Mouse (Mus musculus): ENCODE data around the gene Atp6v0a1.
"Not testable (repeated sequence)": the region's sequence is repeated elsewhere in the genome, so short reads cannot be mapped to it uniquely, and the experiment has no call there.

The Atp6v0a1 gene

DNA sequence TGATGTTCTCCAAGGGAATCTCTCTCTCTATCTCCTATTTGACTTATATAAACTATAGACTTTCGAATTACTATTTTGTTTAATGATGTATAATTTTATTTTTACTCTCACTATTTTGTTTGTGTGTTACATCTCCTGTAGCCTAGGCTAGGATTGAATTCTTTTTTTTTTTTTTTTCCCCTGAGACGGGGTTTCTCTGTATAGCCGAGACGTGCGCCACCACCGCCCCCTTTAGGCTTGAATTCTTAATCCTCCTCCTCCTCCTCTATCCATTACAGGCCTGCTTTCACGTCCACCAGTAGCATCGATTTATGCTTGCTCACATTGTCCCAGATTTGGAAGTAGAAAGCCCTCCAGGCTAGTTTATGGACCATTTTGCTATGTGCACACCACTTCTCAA, 27.2 kb upstream of the Atp6v0a1 start:
- DNase-seq: no peak

DNA sequence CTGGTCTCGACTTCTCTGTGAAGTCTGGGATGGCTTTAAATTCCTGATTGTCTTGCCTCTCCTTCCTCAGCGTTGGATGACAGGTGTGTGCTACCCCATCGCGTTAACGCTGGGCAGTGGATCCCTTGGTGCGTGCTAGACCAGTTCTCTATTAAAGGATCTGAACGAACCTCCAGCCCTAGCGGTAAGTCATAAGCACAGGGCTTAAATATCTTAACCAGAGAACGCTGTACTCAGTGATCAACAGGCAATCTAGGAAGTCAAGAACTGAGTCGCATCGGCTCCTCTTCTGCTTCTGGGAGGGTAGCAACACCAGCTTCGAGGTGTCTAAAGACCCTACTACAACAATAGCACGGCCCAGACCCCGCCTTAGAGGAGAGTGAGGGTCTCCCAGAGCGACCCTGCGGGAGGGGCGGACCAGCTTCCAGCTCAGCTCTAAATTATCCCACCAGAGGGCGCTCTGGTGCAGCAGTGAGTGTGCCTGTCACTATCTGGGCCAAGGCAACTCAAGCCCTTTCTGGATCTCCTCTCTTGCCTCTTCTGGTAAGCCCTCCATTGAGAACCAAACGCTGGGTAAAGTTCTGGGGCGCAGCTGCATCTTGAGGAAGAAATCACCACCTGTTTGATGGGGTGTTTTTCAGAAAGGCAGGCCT, 26.0 kb upstream of the Atp6v0a1 start:
- DNase-seq: peak; percentile 40

DNA sequence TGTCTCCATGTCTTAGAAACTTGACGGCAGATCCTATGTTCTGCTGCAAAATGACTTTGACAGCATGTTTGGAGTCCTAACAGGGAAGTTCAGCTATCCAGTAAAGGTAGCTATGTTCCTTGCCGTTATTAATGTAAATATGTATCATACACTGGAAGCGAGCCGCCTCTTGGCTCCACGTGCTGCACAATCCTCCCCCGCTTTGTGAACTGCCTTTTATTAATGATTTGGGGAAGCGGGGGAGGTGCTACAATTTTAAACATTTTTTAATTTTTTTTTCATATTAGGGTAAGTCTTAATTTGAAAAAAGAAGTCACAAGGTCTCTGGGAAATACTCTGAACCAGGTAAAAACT, 25.5 kb upstream of the Atp6v0a1 start:
- DNase-seq: no peak

DNA sequence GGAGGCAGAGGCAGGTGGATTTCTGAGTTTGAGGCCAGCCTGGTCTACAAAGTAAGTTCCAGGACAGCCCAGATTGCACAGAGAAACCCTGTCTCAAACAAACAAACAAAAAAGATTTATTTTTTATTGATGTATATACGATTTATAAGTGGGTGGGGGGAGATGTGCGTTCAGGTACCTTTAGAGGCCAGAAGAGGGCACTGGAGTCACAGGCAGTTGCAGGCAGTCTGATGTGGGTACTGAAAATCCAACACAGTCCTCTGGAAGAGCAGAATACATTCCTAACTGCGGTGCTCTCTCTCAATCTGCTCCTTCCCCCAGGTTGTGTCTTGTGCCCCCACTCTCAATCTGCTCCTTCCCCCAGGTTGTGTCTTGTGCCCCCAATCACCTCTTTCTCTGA, 23.6 kb upstream of the Atp6v0a1 start:
- DNase-seq: no peak

DNA sequence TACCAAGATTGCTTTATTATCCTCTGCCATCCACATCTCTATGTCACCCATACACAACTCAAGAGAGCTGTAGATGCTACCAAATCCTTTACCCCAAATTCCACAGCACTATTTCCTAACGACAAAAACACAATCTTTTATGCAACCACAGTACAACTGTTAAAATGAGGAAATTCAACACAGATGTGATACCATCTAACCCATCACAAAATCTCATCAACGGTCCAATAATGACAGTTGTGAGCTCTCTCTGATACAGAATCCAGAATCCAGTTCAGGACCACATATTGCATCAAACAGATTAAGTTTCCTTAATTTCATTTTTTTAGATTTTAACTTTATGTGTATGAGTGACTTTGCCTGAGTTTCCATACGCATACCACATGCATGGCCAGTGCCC, 20.6 kb upstream of the Atp6v0a1 start:
- DNase-seq: no peak

DNA sequence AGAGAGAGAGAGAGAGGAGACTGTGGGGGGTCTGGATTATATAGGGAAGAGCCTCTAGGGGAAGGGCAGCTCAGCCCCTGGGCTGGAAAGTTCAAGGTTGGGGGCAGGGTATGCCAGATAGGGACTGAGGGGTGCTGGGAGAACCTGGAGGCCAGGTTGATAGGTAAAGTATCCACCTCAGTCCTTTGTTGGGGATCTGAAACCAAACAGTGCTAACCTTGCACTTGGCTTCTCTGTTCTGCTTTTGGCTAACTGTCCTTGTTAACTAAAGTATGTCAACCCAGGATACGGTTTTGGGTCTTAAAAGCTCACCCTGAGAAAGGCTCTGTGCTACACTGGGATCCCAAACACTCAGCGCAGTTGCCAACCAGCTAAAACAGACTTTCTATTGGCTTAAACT, 19.6 kb upstream of the Atp6v0a1 start:
- no peak for DNase-seq

DNA sequence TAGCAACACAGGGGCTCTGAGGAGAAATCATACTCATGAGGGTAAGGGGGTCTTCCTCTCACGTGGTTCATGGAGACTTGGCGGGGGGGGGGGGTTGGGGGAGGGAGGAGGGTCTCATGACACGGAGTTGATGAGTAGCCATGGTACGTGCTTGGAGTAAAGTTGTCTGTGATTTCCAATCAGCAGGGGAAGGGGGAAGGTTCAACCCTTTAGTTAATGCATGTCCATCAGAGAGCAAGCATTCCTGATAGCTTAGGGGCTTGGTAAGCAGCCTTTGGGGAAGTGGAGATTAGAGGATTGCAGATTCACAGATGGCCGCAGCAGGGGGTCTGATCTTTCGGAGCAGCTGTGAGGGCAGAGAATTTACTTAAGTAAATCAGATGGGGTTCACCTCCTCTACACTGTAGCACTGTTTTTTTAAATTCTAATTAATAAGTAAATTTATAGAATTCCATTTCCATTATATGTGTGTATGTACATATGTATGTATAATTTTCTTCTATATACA, 18.2 kb upstream of the Atp6v0a1 start:
- DNase-seq: no peak

DNA sequence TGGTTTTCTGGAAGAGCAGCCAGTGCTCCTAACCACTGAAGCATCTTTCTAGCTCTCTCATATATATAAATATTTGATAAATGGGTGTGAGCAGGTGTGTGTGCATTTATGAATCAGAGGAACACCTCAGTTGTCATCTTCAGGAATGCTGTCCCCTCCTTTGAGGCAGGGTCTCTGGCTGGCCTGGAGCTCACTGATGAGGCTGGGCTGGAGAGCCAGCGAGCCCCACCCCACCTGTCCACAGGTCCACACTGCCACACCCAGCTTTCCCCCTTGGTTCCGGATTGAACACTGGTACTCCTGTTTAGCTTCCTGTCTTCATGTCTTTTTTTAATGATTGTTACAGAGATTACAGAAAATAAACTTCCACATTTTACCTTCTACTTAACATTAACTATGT, 15.8 kb upstream of the Atp6v0a1 start:
- no peak for DNase-seq

DNA sequence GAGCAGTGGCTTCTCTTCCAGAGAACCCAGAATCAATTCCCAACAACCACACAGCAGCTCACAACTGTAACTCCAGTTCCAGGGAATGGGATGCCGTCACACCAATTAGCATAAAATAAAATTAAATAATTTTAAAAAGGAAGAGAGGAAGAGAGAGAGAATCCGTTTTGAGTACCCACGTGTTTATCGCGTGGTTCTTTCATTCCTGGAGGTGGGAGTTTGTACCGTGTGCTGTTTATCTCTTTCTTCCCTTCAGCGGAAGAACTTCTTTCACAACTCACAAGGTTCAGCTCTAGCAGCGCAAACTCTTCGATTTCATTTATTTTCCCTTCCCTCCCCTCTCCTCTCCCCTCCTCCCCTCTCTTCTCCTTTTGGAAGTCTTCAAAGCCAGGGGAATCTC, 15.0 kb upstream of the Atp6v0a1 start:
- DNase-seq: no peak

DNA sequence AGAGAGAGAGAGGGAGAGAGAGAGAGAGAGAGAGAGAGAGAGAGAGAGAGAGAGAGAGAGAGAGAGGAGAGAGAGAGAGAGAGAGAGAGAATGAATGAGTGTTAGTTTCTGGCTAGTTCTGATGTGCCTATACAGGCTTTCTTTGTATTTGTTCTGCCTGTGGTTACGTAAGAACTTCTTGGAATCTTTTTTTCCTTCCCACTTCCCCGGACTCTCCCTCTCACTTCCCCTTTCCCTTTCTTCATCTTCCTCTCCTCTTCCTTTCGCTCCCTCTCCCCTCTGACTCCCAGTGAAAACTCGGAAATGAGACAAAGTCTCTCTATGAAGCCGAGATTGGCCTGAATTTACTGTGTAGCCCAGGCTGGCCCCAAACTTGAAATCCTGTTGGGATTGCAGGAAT, 14.6 kb upstream of the Atp6v0a1 start:
- no peak for DNase-seq

DNA sequence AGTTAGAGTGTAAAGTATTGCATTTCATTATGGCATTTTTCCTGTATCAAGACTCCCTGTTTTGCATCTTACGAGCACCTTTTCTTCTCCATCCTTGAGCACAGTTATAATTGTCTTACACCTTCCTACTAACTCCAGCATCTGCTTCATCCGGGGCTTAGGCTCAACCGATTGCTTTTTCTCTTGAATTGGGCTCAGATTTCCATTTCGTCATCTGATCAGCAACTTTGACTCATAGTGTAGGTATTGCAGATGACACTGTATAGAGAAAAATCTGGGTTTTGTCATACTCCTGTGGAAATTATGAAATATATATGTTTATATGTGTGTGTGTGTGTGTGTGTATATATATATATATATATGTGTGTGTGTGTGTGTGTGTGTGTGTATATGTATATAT, 12.8 kb upstream of the Atp6v0a1 start:
- DNase-seq: no peak

DNA sequence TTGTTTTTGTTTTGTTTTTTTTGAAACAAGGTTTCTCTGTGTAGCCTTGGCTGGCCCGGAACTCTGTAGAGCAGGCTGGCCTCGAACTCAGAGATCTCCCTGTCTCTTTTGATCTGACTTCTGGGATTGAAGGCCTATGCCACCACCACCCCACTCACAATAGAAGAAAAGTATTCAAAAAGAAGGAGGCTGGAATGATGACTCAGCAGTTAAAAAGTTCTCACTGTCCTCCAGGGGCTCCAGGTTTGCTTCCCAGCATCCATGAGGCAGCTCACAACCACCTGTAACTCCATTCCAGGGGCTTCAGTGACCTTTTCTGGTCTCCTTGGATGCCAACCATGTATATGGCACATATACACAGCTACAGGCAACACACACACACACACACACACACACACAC, 10.4 kb upstream of the Atp6v0a1 start:
- no peak for DNase-seq

DNA sequence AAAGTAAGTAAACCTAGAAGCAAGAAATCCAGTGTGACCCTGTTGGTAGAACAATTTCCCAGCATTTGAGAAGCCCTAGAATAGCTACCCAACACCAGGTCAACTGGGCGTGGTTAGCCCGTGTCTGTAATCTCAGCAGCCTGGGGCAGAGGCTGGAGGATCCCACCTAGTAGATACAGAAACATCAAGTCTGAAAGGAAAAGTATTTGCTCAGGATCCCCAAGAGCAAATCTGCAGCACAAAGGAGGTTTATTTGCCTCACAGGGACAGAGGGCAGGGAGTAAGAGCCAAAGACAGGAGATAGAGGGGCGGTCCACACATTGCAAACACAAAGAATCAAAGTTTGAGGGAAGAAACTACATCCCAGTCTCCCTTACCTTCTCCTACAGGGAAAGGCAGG, 10.0 kb upstream of the Atp6v0a1 start:
- DNase-seq: no peak

DNA sequence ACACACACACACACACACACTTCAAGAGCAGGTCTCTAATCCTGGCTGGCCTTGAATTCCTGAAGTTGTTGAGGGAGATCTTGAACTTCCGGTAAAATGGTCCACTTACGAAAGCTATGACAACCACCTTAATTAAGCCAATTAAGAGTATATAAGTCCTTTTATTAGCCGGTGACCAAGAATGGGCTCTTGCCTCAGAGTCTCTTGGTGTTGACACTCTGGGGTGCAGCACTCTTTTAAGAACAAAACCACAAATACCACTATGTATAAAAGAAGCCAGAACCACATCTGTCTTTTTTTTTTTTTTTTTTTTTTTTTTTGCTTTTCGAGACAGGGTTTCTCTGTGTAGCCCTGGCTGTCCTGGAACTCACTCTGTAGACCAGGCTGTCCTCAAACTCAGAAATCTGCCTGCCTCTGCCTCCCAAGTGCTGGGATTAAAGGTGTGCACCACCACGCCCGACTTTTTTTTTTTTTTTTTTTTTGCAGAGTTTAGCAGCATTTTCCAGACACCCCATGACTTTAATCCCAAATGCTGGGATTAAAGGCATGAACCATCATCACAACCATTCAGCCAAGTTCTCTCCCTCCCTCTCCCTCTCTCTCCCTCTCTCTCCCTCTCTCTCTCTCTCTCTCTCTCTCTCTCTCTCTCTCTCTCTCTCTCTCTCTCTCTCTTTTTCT, 7.2 kb upstream of the Atp6v0a1 start:
- not testable (repeated sequence) for DNase-seq

DNA sequence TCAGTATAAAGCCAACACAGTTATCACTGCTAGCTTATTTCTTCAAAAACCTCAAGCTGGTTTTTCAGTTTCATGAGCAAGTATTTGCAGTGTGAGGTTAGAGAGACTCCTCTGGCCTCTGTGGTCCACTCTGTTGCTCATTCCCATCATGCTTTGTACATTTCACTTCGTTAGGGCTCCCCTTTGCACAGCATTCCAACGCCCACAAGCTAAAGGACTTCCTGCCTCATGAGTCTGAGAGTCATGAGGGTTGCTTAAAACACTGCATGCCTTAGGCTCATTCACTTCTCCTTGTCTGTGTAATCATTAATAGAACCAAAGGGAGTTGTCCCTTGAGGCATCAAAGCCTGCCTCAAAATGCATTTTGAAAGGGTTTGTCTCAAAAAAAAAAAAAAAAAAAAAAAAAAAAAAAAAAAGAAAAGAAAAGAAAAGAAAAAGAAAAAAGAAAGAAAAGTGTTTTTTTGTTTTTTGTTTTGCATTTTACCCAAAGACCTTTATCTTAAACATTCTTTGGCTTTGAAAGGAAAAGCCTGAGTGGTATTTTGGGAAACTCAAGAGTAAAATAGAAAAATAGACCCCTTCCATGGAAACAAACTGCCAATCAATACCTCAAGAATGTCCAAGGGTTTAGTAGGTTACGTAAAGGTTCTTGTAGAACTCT, 6.1 kb upstream of the Atp6v0a1 start:
- no peak for DNase-seq

DNA sequence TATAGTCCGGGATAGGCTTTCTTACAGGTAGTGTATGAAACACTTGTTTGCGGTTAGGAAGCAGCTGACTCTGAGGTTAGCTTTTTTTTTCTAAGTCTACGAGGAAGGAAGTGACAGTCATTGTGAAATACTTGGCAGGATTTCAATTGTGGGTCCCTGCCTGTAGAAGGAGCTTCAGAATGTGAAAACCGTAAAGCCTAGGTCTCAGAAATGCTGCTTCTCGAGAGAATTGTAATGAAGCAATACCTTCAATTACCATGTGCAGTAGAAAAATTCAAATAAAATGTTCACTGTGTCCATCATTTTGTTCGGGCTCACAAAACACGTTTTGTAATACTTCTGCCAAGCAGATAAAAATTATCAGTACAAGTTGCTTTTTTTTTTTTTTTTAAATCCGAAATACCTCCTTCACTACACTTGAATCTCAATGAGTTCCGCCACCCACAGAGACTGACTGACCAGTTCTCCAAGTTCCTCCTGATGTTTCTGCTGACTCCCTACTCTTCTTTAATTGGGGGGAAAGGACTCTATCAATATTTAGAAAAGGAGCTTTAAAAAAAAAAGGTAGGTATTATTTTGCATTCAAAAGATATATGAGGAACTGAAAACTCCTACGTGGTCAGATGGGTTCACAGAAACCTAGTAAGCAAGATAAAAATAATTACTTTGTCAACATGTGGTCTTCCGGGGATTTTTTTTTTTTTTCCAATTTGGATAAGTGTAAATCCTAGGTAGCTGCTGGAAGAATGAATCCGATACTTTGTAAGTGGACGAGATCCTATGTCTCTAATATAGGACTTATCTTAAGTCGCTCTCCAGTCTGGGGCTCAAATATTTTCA, 826 bp upstream of the Atp6v0a1 start:
- no peak for DNase-seq

DNA sequence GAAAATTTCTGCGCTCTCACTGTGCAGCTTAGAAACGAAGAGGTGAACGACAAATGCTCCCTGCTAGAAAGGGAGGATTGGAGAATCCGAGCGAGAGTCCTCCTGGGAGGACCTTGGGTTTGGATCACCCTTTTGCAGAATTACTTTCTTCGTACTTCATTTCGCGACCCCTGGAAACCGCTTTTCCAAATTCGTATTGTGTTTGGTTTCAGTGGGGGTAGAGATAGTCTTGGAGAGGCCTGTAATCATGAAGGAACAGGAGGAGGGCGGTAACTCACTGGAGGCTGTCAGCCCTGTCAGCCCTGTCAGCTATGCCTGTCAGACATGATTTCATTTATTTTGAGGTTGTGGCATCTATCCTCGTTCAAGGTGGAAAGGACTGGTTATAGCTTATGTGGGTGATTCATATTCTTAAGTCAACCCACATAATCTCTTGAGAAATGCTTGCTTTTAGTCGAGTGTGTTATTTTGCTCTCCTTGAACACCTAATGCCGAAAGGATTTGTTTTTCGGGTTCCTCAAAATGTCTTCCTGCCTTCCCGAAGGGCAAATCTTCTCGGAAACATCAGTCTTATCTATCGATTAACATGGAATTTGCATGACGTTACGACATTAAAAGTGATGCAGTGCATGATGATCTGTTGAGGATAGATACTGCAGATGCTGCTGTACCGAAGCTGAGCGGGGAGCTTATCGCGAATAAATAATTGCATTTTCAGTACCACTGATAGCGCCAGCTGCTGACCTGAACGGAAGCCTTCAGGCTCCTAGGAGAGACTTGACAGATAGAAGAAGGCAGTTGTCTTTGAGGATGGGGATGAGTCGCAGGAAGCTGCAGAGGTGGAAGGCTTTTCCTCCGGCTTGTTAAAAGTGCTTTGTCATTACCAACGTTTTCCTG, 884 bp downstream of the Atp6v0a1 start:
- no peak for DNase-seq

DNA sequence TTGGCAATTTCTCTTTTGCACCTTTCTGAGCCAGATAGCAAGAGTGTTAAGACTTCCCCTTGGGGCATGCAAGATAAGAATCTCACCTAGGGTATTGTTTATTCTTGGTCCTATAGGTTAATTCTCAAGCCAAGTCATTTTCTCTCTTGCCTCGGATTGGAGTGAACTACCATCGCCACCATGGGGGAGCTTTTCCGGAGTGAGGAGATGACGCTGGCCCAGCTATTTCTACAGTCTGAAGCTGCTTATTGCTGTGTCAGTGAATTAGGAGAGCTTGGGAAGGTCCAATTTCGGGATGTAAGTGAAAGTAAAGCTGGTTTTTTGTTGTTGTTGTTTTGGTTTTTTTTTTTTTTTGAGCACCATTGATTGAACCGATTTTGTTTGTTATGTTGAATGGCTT, 2.4 kb downstream of the Atp6v0a1 start:
- no peak for DNase-seq

DNA sequence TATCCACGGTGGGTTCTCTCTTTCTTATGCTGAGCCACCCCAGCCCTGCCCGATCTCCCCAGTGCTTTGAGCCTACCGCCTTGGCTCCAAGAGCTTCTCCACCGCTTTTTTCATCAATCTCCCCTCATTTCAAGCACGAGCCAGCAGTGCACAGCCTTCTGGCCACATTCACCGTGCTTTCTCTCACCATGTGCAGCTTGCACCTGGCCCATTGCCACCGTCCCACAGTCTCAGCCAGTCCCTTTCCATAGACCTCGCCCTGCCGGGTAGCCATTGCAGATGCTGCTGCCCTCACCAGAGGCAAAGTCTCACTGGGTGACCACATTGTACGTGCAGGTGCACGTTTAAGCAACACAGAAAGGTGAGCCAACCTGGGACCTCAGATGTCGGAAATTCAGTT, 14.1 kb downstream of the Atp6v0a1 start:
- DNase-seq: no peak

DNA sequence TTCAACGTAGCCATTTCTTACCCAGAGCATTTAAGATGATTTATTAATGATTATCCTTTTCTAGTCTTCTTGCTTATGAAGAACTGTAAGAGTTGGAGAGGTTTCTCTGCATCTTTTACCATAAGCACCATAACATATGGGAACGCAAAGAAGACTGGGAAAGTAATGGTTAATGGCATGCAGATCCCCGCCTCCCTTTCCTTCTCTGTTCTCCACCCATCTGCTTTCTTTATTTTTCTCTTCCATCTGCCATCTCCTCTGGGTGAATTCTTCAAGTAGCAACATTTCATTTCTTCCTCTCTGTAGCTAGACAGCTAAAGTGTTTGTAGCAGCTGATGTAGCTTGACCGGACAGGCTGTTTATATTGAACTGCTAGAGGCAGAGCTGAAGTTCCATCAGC, 14.7 kb downstream of the Atp6v0a1 start:
- no peak for DNase-seq

DNA sequence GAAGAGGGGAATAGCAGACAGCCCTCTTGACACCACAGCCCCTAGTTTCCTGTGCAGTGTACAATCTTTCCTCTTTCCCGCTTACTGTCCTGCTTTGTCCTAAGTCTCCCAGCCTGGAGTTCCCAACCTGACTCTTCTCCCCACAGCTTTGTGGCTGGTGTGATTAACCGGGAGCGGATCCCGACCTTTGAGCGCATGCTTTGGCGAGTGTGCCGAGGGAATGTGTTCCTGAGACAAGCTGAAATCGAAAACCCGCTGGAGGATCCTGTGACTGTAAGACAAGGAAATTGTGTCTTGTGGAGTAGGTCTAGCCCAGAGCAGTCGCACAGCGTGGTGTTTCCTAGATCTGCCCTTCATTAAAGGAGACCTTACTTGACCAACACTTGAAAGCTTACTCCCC, 17.9 kb downstream of the Atp6v0a1 start:
- DNase-seq: no peak

DNA sequence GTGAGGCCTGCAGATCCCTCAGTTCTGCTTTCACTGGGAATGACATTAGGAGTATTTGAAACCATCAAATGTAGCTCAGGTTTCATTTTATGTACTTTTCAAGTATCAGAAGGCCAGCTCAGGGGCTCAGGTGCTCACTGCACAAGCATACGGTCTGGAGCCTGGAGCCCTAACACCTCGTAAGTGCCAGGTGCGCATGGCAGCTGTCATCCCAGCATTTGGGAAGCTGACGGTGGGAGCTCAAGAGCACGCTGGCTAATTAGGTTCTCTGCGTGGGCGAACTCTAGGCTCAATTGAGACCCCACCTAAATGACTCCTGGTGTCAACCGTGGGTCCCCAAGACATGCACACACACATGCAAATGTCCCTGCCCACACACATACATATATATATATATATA, 20.1 kb downstream of the Atp6v0a1 start:
- DNase-seq: no peak

Data from right cerebral cortex, postnatal 25 days (tissue).